Mouse (Mus musculus) heart, embryonic 16.5 days (tissue): ENCODE measurements around the gene Arl14. TPM values are rescaled to one million over a fixed set of nuclear protein-coding genes. Genes with fewer than 3 reads are reported as not detected.

ENCODE experiments used
- ATAC-seq: fragments of 200-750 bp; cut with Nextera tagmentation; replicated peaks from 2 replicates; pipeline ENCODE4 v1.8.0; 2017; ENCODE audit warnings: moderate number of reproducible peaks; ENCODE audit not compliant: insufficient read depth, low FRiP score; ENCODE audit errors: extremely low read depth
- H3K27ac ChIP-seq: fragments of 300-500 bp; sonication (generic); 2 replicates; pipeline ENCODE4 v1.5.1; 2014; ENCODE audit warnings: mild to moderate bottlenecking, low read length, control low read depth, moderate library complexity
- H3K27me3 ChIP-seq: fragments of 300-500 bp; sonication (generic); 2 replicates; pipeline ENCODE4 v1.6.1; 2014; ENCODE audit warnings: low read length, mixed read lengths; ENCODE audit not compliant: control insufficient read depth, insufficient read depth
- H3K36me3 ChIP-seq: fragments of 300-500 bp; sonication (generic); 2 replicates; pipeline ENCODE4 v1.6.1; 2014; ENCODE audit not compliant: control insufficient read depth, insufficient read depth
- H3K4me1 ChIP-seq: fragments of 300-500 bp; sonication (generic); 2 replicates; pipeline ENCODE4 v1.6.1; 2014; ENCODE audit warnings: low read length, mixed read lengths; ENCODE audit not compliant: control insufficient read depth, insufficient read depth
- H3K4me2 ChIP-seq: fragments of 300-500 bp; sonication (generic); 2 replicates; pipeline ENCODE4 v1.6.1; 2014; ENCODE audit warnings: low read depth, mild to moderate bottlenecking, control low read depth, low read length
- H3K4me3 ChIP-seq: fragments of 300-500 bp; sonication (generic); 2 replicates; pipeline ENCODE4 v1.5.1; 2014; ENCODE audit warnings: mild to moderate bottlenecking, control low read depth, low read length
- H3K9ac ChIP-seq: fragments of 300-500 bp; sonication (generic); 2 replicates; pipeline ENCODE4 v1.6.1; 2014; ENCODE audit warnings: low read length, control low read depth
- H3K9me3 ChIP-seq: fragments of 300-500 bp; sonication (generic); replicated peaks from 2 replicates; pipeline ENCODE4 v1.6.1; 2016; ENCODE audit warnings: low read length; ENCODE audit not compliant: control insufficient read depth
- WGBS: fragments of 180-500 bp; shearing (Covaris S2); extraction: QIAGEN DNeasy Blood & Tissue Kit; methylation state at CpG from one replicate; pipeline ENCODE4 v1.1.7; 2014; 5-methylcytosine and 5-hydroxymethylcytosine counted together
- polyA plus RNA-seq: library from polyadenylated mRNA; unstranded; fragments of >200 nt; fragmentation: Nextera tagmentation; extraction: Ambion mirVana; gene quantifications from 2 replicates; pipeline ENCODE4 v1.2.1, GENCODE M21; 2015

Gene Arl14
- polyA plus RNA-seq: not detected in 2 replicates

- Histone ChIP-seq H3K4me2 (no peak within 1 kb of the TSS), H3K36me3 (no peaks in the 10 kb centered on the region), H3K27ac (no peak within 1 kb of the TSS), H3K4me1 (peaks cover 12% of the 10 kb centered on the region), H3K4me3 (no peak within 1 kb of the TSS), H3K9me3 (no peaks in the 10 kb centered on the region; the same call in 1 of the 2 replicates), H3K27me3 (no peaks in the 10 kb centered on the region), H3K9ac (no peak within 1 kb of the TSS)
- no peak for ATAC-seq
- WGBS: 61% methylated on average over 8 of the region's 8 CpGs
Measured at GRCm38 (mm10) chr3:69221806-69222501, at the start of gene Arl14. Gene Arl14, plus strand, starts transcription at chr3:69222419.

DNA sequence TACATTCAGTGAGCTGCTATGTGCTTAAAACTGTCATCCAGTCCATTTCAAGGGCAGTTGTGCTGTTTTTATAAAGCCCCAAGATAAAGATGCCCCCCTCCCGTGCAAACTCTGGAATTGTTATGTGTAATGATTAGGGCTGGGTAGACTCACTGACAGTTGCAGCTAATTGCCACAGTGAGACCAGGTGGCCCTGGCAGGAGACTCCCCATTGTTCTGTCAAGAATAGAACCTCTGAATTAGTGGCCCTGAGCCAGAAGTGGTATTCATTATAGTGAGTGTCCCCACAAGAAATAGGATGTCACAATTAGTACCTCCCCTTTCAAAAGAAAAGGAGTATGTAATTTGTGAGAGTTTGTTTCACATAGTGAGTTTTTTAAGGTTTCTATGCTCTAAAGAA, 47.0 kb upstream of the Arl14 start:
- Histone ChIP-seq H3K27me3 (no peaks in the 10 kb centered on the region), H3K9me3 (no peaks in the 10 kb centered on the region), H3K4me1 (no peaks in the 10 kb centered on the region), H3K4me2 (no peak overlapping the region), H3K9ac (no peak overlapping the region), H3K4me3 (no peak overlapping the region), H3K36me3 (no peaks in the 10 kb centered on the region), H3K27ac (no peak overlapping the region)
- WGBS: 16% methylated on average over 1 of the region's 1 CpGs
- no peak for ATAC-seq

GRCm38 (mm10) chr3:69177168-69177797, 44.9 kb upstream of the Arl14 start:
- no peaks in the 10 kb centered on the region for H3K9me3 ChIP-seq
- H3K4me3 ChIP-seq: no peak overlapping the region
- no peaks in the 10 kb centered on the region for H3K36me3 ChIP-seq
- peak; percentile 53; the same call in 1 of the 2 replicates for ATAC-seq
- no peaks in the 10 kb centered on the region for H3K4me1 ChIP-seq
- H3K4me2 ChIP-seq: no peak overlapping the region
- H3K27me3 ChIP-seq: no peaks in the 10 kb centered on the region
- WGBS: 76% methylated on average over 15 of the region's 15 CpGs
- H3K9ac ChIP-seq: no peak overlapping the region
- no peak overlapping the region for H3K27ac ChIP-seq

GRCm38 (mm10) chr3:69177914-69178313, 44.3 kb upstream of the Arl14 start:
- no peak overlapping the region for H3K27ac ChIP-seq
- ATAC-seq: no peak

GRCm38 (mm10) chr3:69178365-69179004, 43.7 kb upstream of the Arl14 start:
- WGBS: 77% methylated on average over 14 of the region's 14 CpGs

More at GRCm38 (mm10) chr3:69177914-69178313, 44.3 kb upstream of the Arl14 start:
- Histone ChIP-seq H3K27me3 (no peaks in the 10 kb centered on the region), H3K4me1 (no peaks in the 10 kb centered on the region), H3K4me2 (no peak overlapping the region), H3K4me3 (no peak overlapping the region), H3K36me3 (no peaks in the 10 kb centered on the region), H3K9ac (no peak overlapping the region), H3K9me3 (no peaks in the 10 kb centered on the region)

GRCm38 (mm10) chr3:69181531-69181930, 40.7 kb upstream of the Arl14 start:
- 76% methylated on average over 8 of the region's 8 CpGs for WGBS
- ATAC-seq: no peak
- no peaks in the 10 kb centered on the region for H3K27me3 ChIP-seq

More at GRCm38 (mm10) chr3:69178365-69179004, 43.7 kb upstream of the Arl14 start:
- no peaks in the 10 kb centered on the region for H3K36me3 ChIP-seq
- H3K27me3 ChIP-seq: no peaks in the 10 kb centered on the region
- no peak for ATAC-seq
- no peak overlapping the region for H3K4me3 ChIP-seq
- no peak overlapping the region for H3K27ac ChIP-seq
- no peak overlapping the region for H3K4me2 ChIP-seq
- H3K9me3 ChIP-seq: no peaks in the 10 kb centered on the region
- no peaks in the 10 kb centered on the region for H3K4me1 ChIP-seq
- no peak overlapping the region for H3K9ac ChIP-seq

DNA sequence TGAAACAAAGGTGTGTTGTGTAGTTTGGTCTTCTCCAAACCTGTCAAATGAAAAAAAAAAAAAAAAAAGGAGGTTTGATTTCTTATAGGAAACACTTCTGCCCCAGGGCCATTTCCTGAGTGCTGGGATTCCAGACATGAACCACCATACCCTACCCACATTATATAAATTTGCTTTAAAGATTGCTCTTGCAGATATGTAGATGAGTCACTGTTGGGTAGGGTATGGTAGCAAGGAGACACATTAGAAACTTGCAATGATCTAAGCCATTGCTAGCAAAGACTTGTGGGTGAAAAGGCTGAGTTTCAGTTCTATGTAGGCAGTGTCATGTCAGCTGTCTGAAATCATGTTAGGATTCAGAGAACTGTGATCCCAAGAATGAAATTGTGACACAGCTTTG, 40.0 kb upstream of the Arl14 start:
- Histone ChIP-seq H3K36me3 (no peaks in the 10 kb centered on the region), H3K9ac (no peak overlapping the region), H3K27ac (no peak overlapping the region), H3K4me2 (no peak overlapping the region), H3K27me3 (no peaks in the 10 kb centered on the region), H3K9me3 (no peaks in the 10 kb centered on the region), H3K4me3 (no peak overlapping the region), H3K4me1 (peaks cover 6% of the 10 kb centered on the region; the same call in 1 of the 2 replicates)
- no peak for ATAC-seq

More at GRCm38 (mm10) chr3:69181531-69181930, 40.7 kb upstream of the Arl14 start:
- Histone ChIP-seq H3K4me3 (no peak overlapping the region), H3K9ac (no peak overlapping the region), H3K4me1 (peaks cover 3% of the 10 kb centered on the region; the same call in 1 of the 2 replicates), H3K27ac (no peak overlapping the region), H3K4me2 (no peak overlapping the region), H3K36me3 (no peaks in the 10 kb centered on the region), H3K9me3 (no peaks in the 10 kb centered on the region)

DNA sequence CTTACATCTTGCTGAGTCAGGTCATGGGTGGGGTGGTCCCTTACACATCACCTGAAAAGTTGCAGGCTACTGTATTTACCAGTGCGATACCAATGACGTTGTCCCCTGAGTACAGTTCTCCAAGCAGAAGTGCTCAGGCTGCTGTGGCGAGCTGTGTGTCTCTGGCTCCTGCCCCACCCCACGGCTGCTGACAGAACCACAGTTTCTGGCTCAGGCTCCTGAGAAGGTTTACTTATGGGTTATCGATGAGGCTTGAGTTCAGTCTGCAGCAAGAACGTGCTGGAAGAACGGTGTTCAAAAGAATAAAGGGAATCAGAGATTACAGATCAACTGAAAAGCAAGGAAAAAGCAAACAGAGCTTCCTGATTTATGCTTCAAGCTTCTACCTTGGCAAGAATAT, 37.0 kb upstream of the Arl14 start:
- Histone ChIP-seq H3K9ac (no peak overlapping the region), H3K4me3 (no peak overlapping the region), H3K4me2 (no peak overlapping the region), H3K9me3 (no peaks in the 10 kb centered on the region), H3K36me3 (no peaks in the 10 kb centered on the region), H3K27me3 (no peaks in the 10 kb centered on the region), H3K27ac (no peak overlapping the region), H3K4me1 (peaks cover 6% of the 10 kb centered on the region; the same call in 1 of the 2 replicates)
- WGBS: 63% methylated on average over 7 of the region's 7 CpGs
- ATAC-seq: no peak

DNA sequence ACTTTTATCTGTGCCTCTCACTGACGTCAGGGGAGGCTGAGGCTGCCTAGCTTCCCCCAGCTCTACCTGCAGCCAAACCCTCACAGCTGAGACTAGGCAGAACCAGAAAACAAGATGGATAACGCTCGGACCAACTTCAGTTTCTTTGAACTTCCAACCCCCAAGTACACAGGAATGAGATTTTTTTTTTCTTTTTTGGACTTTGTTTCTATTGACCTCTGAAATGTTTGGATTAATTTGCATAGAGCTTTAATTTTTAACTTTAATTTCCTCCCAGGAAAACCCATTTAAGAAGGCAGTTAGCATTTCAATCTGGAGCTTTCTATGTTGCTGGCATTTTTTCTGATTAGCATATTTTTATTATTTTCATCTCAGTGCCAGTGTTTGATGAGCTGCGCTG, 36.2 kb upstream of the Arl14 start:
- Histone ChIP-seq H3K4me1 (peaks cover 6% of the 10 kb centered on the region; the same call in 1 of the 2 replicates), H3K4me2 (no peak overlapping the region), H3K9ac (no peak overlapping the region), H3K36me3 (no peaks in the 10 kb centered on the region), H3K27ac (no peak overlapping the region), H3K27me3 (no peaks in the 10 kb centered on the region), H3K9me3 (no peaks in the 10 kb centered on the region), H3K4me3 (no peak overlapping the region)
- ATAC-seq: no peak
- 68% methylated on average over 4 of the region's 4 CpGs for WGBS
